11 mouse cellular contexts compared by ENCODE assay signal in genomic region chr12:74188815-74189214, GRCm38 (mm10).
DNase-seq lines count a peak whose midpoint lies in the region; TF ChIP-seq lines count a peak whose summit lies in the region.
"Had no signal": no experiment of that assay in that cellular context is flagged by ENCODE, and none has a peak within 500 bp of the region (broad histone marks: within the 10 kb centered on the region; RNA-seq: fewer than 3 reads in every experiment).

No protein-coding gene starts in this region.

- 17% methylated on average over 7 of the region's 7 CpGs for WGBS in cerebellum, adult 2 months

- peak; percentile 24 to 52 for DNase-seq in frontal cortex, postnatal 36 days (ENCODE audit: low spot score in 2 of 2)
- no peak for DNase-seq in frontal cortex, postnatal 10 days (ENCODE audit: low spot score in 2 of 2)
- DNase-seq in embryo, embryonic 10.5 days (ENCODE audit: low spot score), result peak; percentile 17
- DNase-seq in layer of hippocampus, adult 2 months (ENCODE audit: low spot score in 2 of 2), result peak; percentile 74 to 81
- peak; percentile 14 for DNase-seq in mesoderm, embryonic 11.5 days (ENCODE audit: low read depth, low spot score)
- no peak for DNase-seq in cerebellum, adult 2 months
- DNase-seq in cerebellum, postnatal 4 days (ENCODE audit: low spot score in 2 of 2), result no peak
- no peak for DNase-seq in kidney, adult 18-20 months
- DNase-seq: kidney, postnatal 14 days; thymus, postnatal 25 days had no signal

- H3K27ac ChIP-seq in layer of hippocampus, adult 2 months, result peak overlapping the region; percentile 52; the same call in 1 of the 2 replicates
- no peak overlapping the region for H3K27ac ChIP-seq in cerebellum, adult 2 months (ENCODE audit: insufficient read depth, low read length)
- H3K27ac ChIP-seq: hindbrain, embryonic 15.5 days had no signal

- no peak overlapping the region for H3K4me3 ChIP-seq in layer of hippocampus, adult 2 months
- H3K4me3 ChIP-seq in cerebellum, adult 2 months (replicated peaks; ENCODE audit: insufficient read depth, low read depth, low read length), result no peak overlapping the region
- H3K4me3 ChIP-seq: hindbrain, embryonic 15.5 days had no signal

- H3K27me3 ChIP-seq in cerebellum, adult 2 months (ENCODE audit: control insufficient read depth, insufficient read depth, low read length), result no peaks in the 10 kb centered on the region; the same call in 1 of the 2 replicates
- H3K27me3 ChIP-seq: hindbrain, embryonic 15.5 days had no signal

- TF ChIP-seq POLR2A in cerebellum, adult 2 months (IDR thresholded peaks at IDR 0.05; ENCODE audit: borderline replicate concordance, insufficient read depth, low read length), result no peak

- no peak for TF ChIP-seq CTCF in layer of hippocampus, adult 2 months (conservative IDR thresholded peaks at IDR 0.05)
- TF ChIP-seq CTCF in cerebellum, adult 2 months (IDR thresholded peaks at IDR 0.05; ENCODE audit: borderline replicate concordance, insufficient read depth, low read depth, low read length), result no peak

- no peaks in the 10 kb centered on the region for H3K4me1 ChIP-seq in cerebellum, adult 2 months (ENCODE audit: control insufficient read depth, insufficient read depth, low read length)
- H3K4me1 ChIP-seq: hindbrain, embryonic 15.5 days had no signal

Comparison
In these comparisons a context has a peak if more than half of its experiments do, and no peak if none do; other contexts are left out.
1. DNase-seq: peak in frontal cortex, postnatal 36 days (2 of 2), embryo, embryonic 10.5 days (single experiment), layer of hippocampus, adult 2 months (2 of 2) and mesoderm, embryonic 11.5 days (single experiment); none in frontal cortex, postnatal 10 days (0 of 2), cerebellum, adult 2 months (0 of 2), cerebellum, postnatal 4 days (0 of 2) and kidney, adult 18-20 months (single experiment).